Mouse (Mus musculus) C2C12 (cell line): ENCODE data around the gene Zfp11. TPM values are rescaled to one million over a fixed set of nuclear protein-coding genes. Genes with fewer than 3 reads are reported as not detected.

Experiments used
- H3K27me3 ChIP-seq: one replicate; pipeline ENCODE4 v1.6.1; 2011; ENCODE audit not compliant: control insufficient read depth, insufficient read depth, insufficient read length
- H3K36me3 ChIP-seq: one replicate; pipeline ENCODE4 v1.6.1; 2011; ENCODE audit not compliant: control insufficient read depth, insufficient read depth
- H3K4me3 ChIP-seq: one replicate; pipeline ENCODE4 v1.5.1; 2011; ENCODE audit warnings: mild to moderate bottlenecking, control low read depth; ENCODE audit not compliant: poor library complexity, insufficient read depth, severe bottlenecking
- H3K79me2 ChIP-seq: one replicate; pipeline ENCODE4 v1.6.1; 2011; ENCODE audit not compliant: control insufficient read depth, insufficient read depth
- H3K79me3 ChIP-seq: one replicate; pipeline ENCODE4 v1.6.1; 2011; ENCODE audit warnings: low read depth, control low read depth
- H3ac ChIP-seq: one replicate; pipeline ENCODE3; 2011; ENCODE audit warnings: low read depth; ENCODE audit not compliant: control insufficient read depth, insufficient read length
- CEBPB ChIP-seq: IDR thresholded peaks from one replicate; pipeline ENCODE4 v1.6.1; 2011; ENCODE audit warnings: low read depth, mild to moderate bottlenecking, control low read depth, moderate library complexity
- CTCF ChIP-seq: IDR thresholded peaks from one replicate; pipeline ENCODE4 v1.5.1; 2011; ENCODE audit not compliant: control insufficient read depth, insufficient read depth, insufficient read length
- FOSL1 ChIP-seq: IDR thresholded peaks from one replicate; pipeline ENCODE4 v1.8.0; 2011; ENCODE audit warnings: mild to moderate bottlenecking, low read length; ENCODE audit not compliant: poor library complexity, insufficient read depth, severe bottlenecking
- MAX ChIP-seq: IDR thresholded peaks from one replicate; pipeline ENCODE4 v1.6.1; 2011; ENCODE audit warnings: mild to moderate bottlenecking, control low read depth
- MYOD1 ChIP-seq: IDR thresholded peaks from one replicate; pipeline ENCODE4 v1.6.1; 2011; ENCODE audit warnings: low read depth; ENCODE audit not compliant: control insufficient read depth, insufficient read length
- MYOG ChIP-seq: IDR thresholded peaks from one replicate; pipeline ENCODE4 v1.6.1; 2011; ENCODE audit not compliant: control insufficient read depth, insufficient read length; ENCODE audit errors: extremely low read depth
- USF1 ChIP-seq: IDR thresholded peaks from one replicate; pipeline ENCODE4 v1.6.1; 2011; ENCODE audit warnings: low read depth, mild to moderate bottlenecking, control low read depth, moderate library complexity
- long read RNA-seq, 2 experiments: library from polyadenylated mRNA; unstranded; transcript quantifications; one replicate each; pipeline ENCODE4 v2.0.0; 2019 to 2020
- polyA plus RNA-seq: library from polyadenylated mRNA; unstranded; fragments of >200 nt; fragmentation: generic; extraction: Trizol; gene quantifications from one replicate; pipeline ENCODE4 v1.2.1, GENCODE M21; 2012; ENCODE audit warnings: missing spikeins

Zfp11 gene
- 1.2 TPM for polyA plus RNA-seq
- long read RNA-seq, experiment 1, result 0 reads
- long read RNA-seq, experiment 2, transcript Zfp11-201 (3 exons, 3,929 nt), result major isoform, 21 of 24 reads
- long read RNA-seq, experiment 2, partial matches to known transcripts, result 1 of 24 reads
- long read RNA-seq, experiment 2, other reads (novel, unspliced or antisense), result 2 of 24 reads

GRCm38 (mm10) chr5:129670036-129670458, at the start of gene Zfp11:
Zfp11 (minus strand) TSS chr5:129670099.
- no peak for TF ChIP-seq CEBPB
- TF ChIP-seq FOSL1, result no peak
- TF ChIP-seq USF1, result no peak
- TF ChIP-seq MAX, result no peak
- no peak for TF ChIP-seq CTCF
- H3ac ChIP-seq, result peak within 1 kb of the TSS; percentile 68
- peak within 1 kb of the TSS; percentile 76 for H3K4me3 ChIP-seq
- peaks cover 37% of the 10 kb centered on the region for H3K79me2 ChIP-seq
- peaks cover 9% of the 10 kb centered on the region for H3K79me3 ChIP-seq
- no peaks in the 10 kb centered on the region for H3K36me3 ChIP-seq
- no peaks in the 10 kb centered on the region for H3K27me3 ChIP-seq

GRCm38 (mm10) chr5:129717016-129717415, 47.1 kb upstream of the Zfp11 start:
- peaks cover 4% of the 10 kb centered on the region for H3K27me3 ChIP-seq
- H3ac ChIP-seq, result no peak overlapping the region
- peaks cover 12% of the 10 kb centered on the region for H3K79me3 ChIP-seq
- TF ChIP-seq MYOG (no peak), MAX (no peak)
- H3K79me2 ChIP-seq, result peaks cover 21% of the 10 kb centered on the region
- H3K4me3 ChIP-seq, result no peak overlapping the region
- peaks cover 36% of the 10 kb centered on the region for H3K36me3 ChIP-seq

GRCm38 (mm10) chr5:129715326-129715861, 45.5 kb upstream of the Zfp11 start, which contains the start of gene Mrps17:
Mrps17 (plus strand) TSS chr5:129715497.
- peaks cover 21% of the 10 kb centered on the region for H3K79me2 ChIP-seq

GRCm38 (mm10) chr5:129708412-129708811, 38.5 kb upstream of the Zfp11 start, which contains the start of gene Sept14:
Sept14 (minus strand) TSS chr5:129708512.
- Histone ChIP-seq H3K27me3 (peaks cover 15% of the 10 kb centered on the region), H3K36me3 (no peaks in the 10 kb centered on the region), H3K79me3 (no peaks in the 10 kb centered on the region), H3K4me3 (no peak within 1 kb of the TSS), H3K79me2 (no peaks in the 10 kb centered on the region), H3ac (no peak within 1 kb of the TSS)
- TF ChIP-seq MYOD1, result no peak

More at GRCm38 (mm10) chr5:129715326-129715861, 45.5 kb upstream of the Zfp11 start, which contains the start of gene Mrps17:
- Histone ChIP-seq H3K4me3 (peak within 1 kb of the TSS; percentile 92), H3K36me3 (peaks cover 36% of the 10 kb centered on the region), H3K79me3 (peaks cover 12% of the 10 kb centered on the region), H3K27me3 (peaks cover 7% of the 10 kb centered on the region), H3ac (peak within 1 kb of the TSS; percentile 64)
- TF ChIP-seq CTCF (no peak), CEBPB (no peak), USF1 (no peak), MYOG (no peak), MAX (no peak)

- Histone ChIP-seq H3K79me2 (no peaks in the 10 kb centered on the region), H3K79me3 (no peaks in the 10 kb centered on the region), H3K4me3 (no peak overlapping the region), H3K36me3 (no peaks in the 10 kb centered on the region), H3ac (no peak overlapping the region), H3K27me3 (peaks cover 9% of the 10 kb centered on the region)
- TF ChIP-seq MYOG (no peak), CEBPB (peak; percentile 4)
Observed at GRCm38 (mm10) chr5:129703368-129703767, 33.5 kb upstream of the Zfp11 start.

GRCm38 (mm10) chr5:129701706-129702105, 31.8 kb upstream of the Zfp11 start:
- TF ChIP-seq MYOG (no peak), CTCF (no peak), MYOD1 (no peak), CEBPB (no peak), USF1 (no peak), MAX (no peak), FOSL1 (no peak)
- Histone ChIP-seq H3K27me3 (peaks cover 9% of the 10 kb centered on the region), H3K79me2 (no peaks in the 10 kb centered on the region), H3K36me3 (no peaks in the 10 kb centered on the region), H3K79me3 (no peaks in the 10 kb centered on the region), H3ac (no peak overlapping the region), H3K4me3 (no peak overlapping the region)
